Mouse (Mus musculus) lung, embryonic 15.5 days (tissue): Measurements from ENCODE around the gene Trpm8. TPM values are rescaled to one million over a fixed set of nuclear protein-coding genes. Genes with fewer than 3 reads are reported as not detected.

Experiments
- ATAC-seq: fragments of 200-750 bp; cut with Nextera tagmentation; 2 replicates; pipeline ENCODE4 v1.8.0; 2017; ENCODE audit warnings: moderate number of reproducible peaks, borderline replicate concordance; ENCODE audit not compliant: low FRiP score, low TSS enrichment; ENCODE audit errors: extremely low read depth
- H3K27ac ChIP-seq: fragments of 300-500 bp; sonication (generic); 2 replicates; pipeline ENCODE4 v1.5.1; 2015; ENCODE audit warnings: moderate library complexity, mild to moderate bottlenecking, inconsistent platforms
- H3K27me3 ChIP-seq: fragments of 300-500 bp; sonication (generic); 2 replicates; pipeline ENCODE4 v1.6.1; 2015; ENCODE audit warnings: inconsistent platforms
- H3K36me3 ChIP-seq: fragments of 300-500 bp; sonication (generic); 2 replicates; pipeline ENCODE4 v1.6.1; 2015; ENCODE audit warnings: inconsistent platforms
- H3K4me1 ChIP-seq: fragments of 300-500 bp; sonication (generic); 2 replicates; pipeline ENCODE4 v1.6.1; 2015; ENCODE audit warnings: inconsistent platforms
- H3K4me2 ChIP-seq: fragments of 300-500 bp; sonication (generic); 2 replicates; pipeline ENCODE4 v1.6.1; 2015; ENCODE audit warnings: inconsistent platforms, mild to moderate bottlenecking, moderate library complexity
- H3K4me3 ChIP-seq: fragments of 300-500 bp; sonication (generic); 2 replicates; pipeline ENCODE4 v1.5.1; 2015; ENCODE audit warnings: mild to moderate bottlenecking, inconsistent platforms
- H3K9ac ChIP-seq: fragments of 300-500 bp; sonication (generic); 2 replicates; pipeline ENCODE4 v1.6.1; 2015; ENCODE audit warnings: inconsistent platforms
- H3K9me3 ChIP-seq: fragments of 300-500 bp; sonication (generic); 2 replicates; pipeline ENCODE4 v1.6.1; 2016; ENCODE audit warnings: inconsistent platforms
- WGBS: fragments of 180-500 bp; shearing (Covaris S2); methylation state at CpG from one replicate; pipeline ENCODE4 v1.1.7; 2015; 5-methylcytosine and 5-hydroxymethylcytosine counted together
- polyA plus RNA-seq: library from polyadenylated mRNA; unstranded; fragments of >200 nt; fragmentation: Nextera tagmentation; extraction: Ambion mirVana; gene quantifications from 2 replicates; pipeline ENCODE4 v1.2.1, GENCODE M21; 2015

Gene Trpm8
- polyA plus RNA-seq, 1 experiment from 2014 or later = 0.10 TPM

GRCm38 (mm10) chr1:88249596-88249995 lies 27.9 kb upstream of the Trpm8 start:
- ATAC-seq = no peak
- peaks cover 19% of the 10 kb centered on the region for H3K9me3 ChIP-seq
- no peak overlapping the region for H3K4me3 ChIP-seq
- no peaks in the 10 kb centered on the region for H3K27me3 ChIP-seq
- H3K4me2 ChIP-seq = no peak overlapping the region
- H3K4me1 ChIP-seq = no peaks in the 10 kb centered on the region
- no peak overlapping the region for H3K27ac ChIP-seq
- no peaks in the 10 kb centered on the region for H3K36me3 ChIP-seq
- 72% methylated on average over 7 of the region's 7 CpGs for WGBS
- H3K9ac ChIP-seq = no peak overlapping the region

- no peaks in the 10 kb centered on the region for H3K27me3 ChIP-seq
- no peaks in the 10 kb centered on the region for H3K36me3 ChIP-seq
- H3K9ac ChIP-seq = no peak overlapping the region
- WGBS = 78% methylated on average over 5 of the region's 5 CpGs
- no peak for ATAC-seq
- no peaks in the 10 kb centered on the region for H3K4me1 ChIP-seq
- H3K9me3 ChIP-seq = peaks cover 19% of the 10 kb centered on the region
- no peak overlapping the region for H3K4me2 ChIP-seq
- H3K27ac ChIP-seq = no peak overlapping the region
- H3K4me3 ChIP-seq = no peak overlapping the region
Observed at GRCm38 (mm10) chr1:88250023-88250422, 27.4 kb upstream of the Trpm8 start.

DNA sequence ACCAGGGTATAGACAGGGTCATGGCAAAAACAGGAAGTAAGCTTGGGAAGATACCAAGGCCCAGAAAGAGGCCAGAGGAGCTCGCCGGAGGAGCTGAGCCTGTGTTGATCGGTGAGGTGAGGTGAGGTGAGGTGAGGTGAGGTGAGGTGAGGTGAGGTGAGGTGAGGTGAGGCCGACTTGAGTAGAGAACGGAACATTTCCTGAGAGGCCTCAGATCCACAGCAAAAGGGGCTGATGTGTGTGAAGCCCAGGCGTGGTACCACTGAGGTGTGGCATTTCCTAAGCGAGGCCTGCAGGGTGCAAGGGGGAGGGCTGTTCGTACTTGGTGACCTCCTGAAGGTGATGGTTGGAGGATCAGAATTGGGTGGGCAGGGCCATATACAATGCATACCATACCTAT lies 24.4 kb upstream of the Trpm8 start:
- Histone ChIP-seq H3K36me3 (no peaks in the 10 kb centered on the region), H3K27ac (no peak overlapping the region), H3K4me1 (no peaks in the 10 kb centered on the region), H3K4me2 (no peak overlapping the region), H3K27me3 (no peaks in the 10 kb centered on the region), H3K4me3 (no peak overlapping the region), H3K9me3 (peaks cover 19% of the 10 kb centered on the region), H3K9ac (no peak overlapping the region)
- ATAC-seq = no peak
- 72% methylated on average over 8 of the region's 8 CpGs for WGBS

DNA sequence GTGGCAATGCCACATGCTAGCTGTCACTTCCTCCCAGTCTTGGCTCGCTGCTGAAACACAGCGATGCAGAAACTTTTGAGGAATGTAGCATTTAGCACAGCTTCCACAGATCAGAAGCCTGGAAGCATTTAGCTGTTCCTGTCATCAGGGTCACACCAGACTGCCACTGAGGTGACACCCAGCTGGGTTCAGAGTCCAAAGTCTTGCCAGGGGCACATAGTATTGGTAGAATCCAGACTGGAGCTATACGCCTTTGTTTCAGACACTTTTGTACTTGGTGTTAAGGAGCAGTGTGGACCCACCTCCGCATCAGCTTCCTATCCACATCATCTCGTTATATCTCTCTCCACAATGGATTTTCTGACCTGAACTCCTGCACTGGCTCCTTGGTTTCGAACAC lies 23.9 kb upstream of the Trpm8 start:
- no peak overlapping the region for H3K4me3 ChIP-seq
- no peaks in the 10 kb centered on the region for H3K36me3 ChIP-seq
- no peak overlapping the region for H3K9ac ChIP-seq
- H3K27me3 ChIP-seq = no peaks in the 10 kb centered on the region
- no peak overlapping the region for H3K4me2 ChIP-seq
- H3K4me1 ChIP-seq = no peaks in the 10 kb centered on the region
- 69% methylated on average over 6 of the region's 6 CpGs for WGBS
- H3K9me3 ChIP-seq = peaks cover 19% of the 10 kb centered on the region
- no peak overlapping the region for H3K27ac ChIP-seq
- no peak for ATAC-seq

DNA sequence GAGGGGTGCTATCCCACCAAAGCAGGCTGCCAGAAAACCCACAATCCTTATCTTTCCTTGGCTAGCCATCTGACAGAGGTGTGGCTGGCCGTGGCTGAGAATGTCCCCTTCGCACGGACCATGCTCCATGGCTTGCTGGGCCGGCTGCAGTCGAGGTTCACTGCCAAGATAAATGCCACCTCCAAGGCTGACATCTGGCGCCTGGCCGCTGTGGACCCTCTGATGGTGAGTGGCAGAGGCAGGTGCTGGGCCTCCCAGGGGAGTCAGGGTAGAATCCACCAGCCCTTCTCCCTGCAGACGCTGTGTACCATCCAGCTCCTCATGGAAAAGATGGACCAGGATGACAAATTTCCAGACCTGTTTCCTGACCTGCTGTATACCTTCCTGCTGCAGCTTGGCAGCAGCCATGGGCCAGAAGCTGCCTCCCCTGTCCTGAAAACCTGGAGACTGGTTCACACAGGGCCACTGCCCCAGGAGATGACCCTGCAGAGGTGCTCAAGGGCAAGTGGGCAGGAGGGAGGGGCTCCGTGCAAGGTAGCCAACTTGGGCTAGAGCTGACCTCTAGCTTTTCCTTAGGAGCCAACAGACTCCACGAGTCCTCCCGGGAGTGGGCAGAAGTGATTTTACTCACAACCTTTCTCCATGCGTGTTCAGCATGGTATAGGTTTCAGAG lies 22.5 kb upstream of the Trpm8 start:
- ATAC-seq = no peak
- H3K4me2 ChIP-seq = no peak overlapping the region
- H3K9me3 ChIP-seq = peaks cover 8% of the 10 kb centered on the region
- no peaks in the 10 kb centered on the region for H3K27me3 ChIP-seq
- H3K4me3 ChIP-seq = no peak overlapping the region
- H3K27ac ChIP-seq = no peak overlapping the region
- no peak overlapping the region for H3K9ac ChIP-seq
- no peaks in the 10 kb centered on the region for H3K4me1 ChIP-seq
- 83% methylated on average over 12 of the region's 12 CpGs for WGBS
- H3K36me3 ChIP-seq = peaks cover 4% of the 10 kb centered on the region; the same call in 1 of the 2 replicates

DNA sequence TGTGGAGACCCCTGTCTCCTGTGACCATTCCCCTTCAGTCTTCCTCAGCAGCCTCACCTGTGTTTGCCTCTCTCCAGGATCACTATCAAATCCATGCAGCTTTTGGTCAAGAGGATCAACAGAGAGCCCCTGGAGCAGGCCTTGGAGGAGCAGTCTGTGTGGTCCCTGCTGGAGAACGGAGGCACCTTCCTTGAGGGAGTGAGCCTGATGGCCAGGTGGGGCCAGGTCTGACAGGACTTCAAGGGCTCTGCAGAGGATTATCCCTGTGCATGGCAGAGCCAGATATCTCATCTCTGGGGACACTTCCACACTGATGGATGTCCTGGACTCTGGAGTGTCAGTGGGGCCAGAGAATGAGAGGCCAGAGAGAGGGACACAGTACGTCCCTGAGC lies 22.0 kb upstream of the Trpm8 start:
- H3K4me3 ChIP-seq = no peak overlapping the region
- no peak overlapping the region for H3K27ac ChIP-seq
- H3K9ac ChIP-seq = no peak overlapping the region
- H3K9me3 ChIP-seq = peaks cover 4% of the 10 kb centered on the region; the same call in 1 of the 2 replicates
- H3K27me3 ChIP-seq = no peaks in the 10 kb centered on the region
- H3K4me2 ChIP-seq = no peak overlapping the region
- no peak for ATAC-seq
- H3K4me1 ChIP-seq = no peaks in the 10 kb centered on the region
- peaks cover 9% of the 10 kb centered on the region; the same call in 1 of the 2 replicates for H3K36me3 ChIP-seq
- whole genome bisulfite sequencing = 51% methylated on average over 2 of the region's 2 CpGs

- Histone ChIP-seq H3K27me3 (no peaks in the 10 kb centered on the region), H3K36me3 (peaks cover 15% of the 10 kb centered on the region; the same call in 1 of the 2 replicates), H3K4me1 (no peaks in the 10 kb centered on the region), H3K9me3 (no peaks in the 10 kb centered on the region; the same call in 1 of the 2 replicates), H3K9ac (no peak overlapping the region), H3K4me3 (no peak overlapping the region), H3K4me2 (no peak overlapping the region), H3K27ac (no peak overlapping the region)
- ATAC-seq = no peak
- 77% methylated on average over 13 of the region's 13 CpGs for WGBS
Observed at GRCm38 (mm10) chr1:88255989-88256754, 21.3 kb upstream of the Trpm8 start.

DNA sequence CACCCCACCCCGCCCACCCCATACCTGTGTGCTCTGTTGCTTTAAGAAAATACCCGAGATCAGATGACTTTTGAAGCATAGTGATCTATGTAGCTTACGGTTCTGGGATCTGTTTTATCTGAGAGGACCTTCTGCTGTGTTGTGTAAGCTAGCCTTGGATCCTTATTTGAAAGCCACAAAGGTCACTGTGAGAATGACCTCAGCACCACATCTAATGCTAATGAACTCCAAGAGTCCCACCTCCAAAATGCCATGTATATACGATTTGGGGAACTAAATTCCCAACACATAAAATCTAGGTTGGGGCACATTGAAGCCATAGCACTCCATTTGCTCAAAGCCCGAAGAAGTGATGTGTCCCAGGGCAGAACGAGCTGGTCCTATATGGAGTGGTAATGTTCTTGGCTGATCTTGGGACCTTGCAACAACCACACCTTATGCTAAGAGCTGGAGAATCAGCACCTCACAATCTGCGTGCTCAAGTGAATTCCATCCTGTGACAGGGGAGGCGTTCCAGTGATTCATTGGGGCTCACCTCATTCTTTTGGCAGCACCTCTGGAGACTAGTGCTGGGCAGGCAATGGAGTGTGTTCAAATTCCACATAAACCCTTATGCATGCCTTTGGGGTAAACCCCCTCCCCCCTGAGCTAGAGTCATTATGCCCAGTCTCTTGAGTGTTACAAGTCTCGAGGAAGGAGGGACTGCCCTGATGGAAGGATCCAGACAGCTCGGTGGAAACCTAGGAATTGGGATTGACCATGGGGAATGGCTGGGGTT lies 20.4 kb upstream of the Trpm8 start:
- Histone ChIP-seq H3K4me3 (no peak overlapping the region), H3K36me3 (peaks cover 24% of the 10 kb centered on the region), H3K9me3 (no peaks in the 10 kb centered on the region; the same call in 1 of the 2 replicates), H3K9ac (no peak overlapping the region), H3K27me3 (no peaks in the 10 kb centered on the region), H3K4me1 (no peaks in the 10 kb centered on the region), H3K4me2 (no peak overlapping the region), H3K27ac (no peak overlapping the region)
- ATAC-seq = no peak
- WGBS = 71% methylated on average over 10 of the region's 10 CpGs

- H3K4me3 ChIP-seq = no peak overlapping the region
- WGBS = 81% methylated on average over 6 of the region's 6 CpGs
Observed at GRCm38 (mm10) chr1:88257681-88258080, 19.8 kb upstream of the Trpm8 start.

GRCm38 (mm10) chr1:88258361-88258760 lies 19.1 kb upstream of the Trpm8 start:
- Histone ChIP-seq H3K36me3 (peaks cover 37% of the 10 kb centered on the region), H3K9ac (no peak overlapping the region), H3K27me3 (no peaks in the 10 kb centered on the region), H3K27ac (no peak overlapping the region), H3K4me1 (no peaks in the 10 kb centered on the region), H3K4me3 (no peak overlapping the region), H3K4me2 (no peak overlapping the region), H3K9me3 (no peaks in the 10 kb centered on the region; the same call in 1 of the 2 replicates)
- 62% methylated on average over 6 of the region's 6 CpGs for whole genome bisulfite sequencing
- ATAC-seq = no peak

More at GRCm38 (mm10) chr1:88257681-88258080, 19.8 kb upstream of the Trpm8 start:
- Histone ChIP-seq H3K27ac (no peak overlapping the region), H3K9ac (no peak overlapping the region), H3K36me3 (peaks cover 30% of the 10 kb centered on the region), H3K27me3 (no peaks in the 10 kb centered on the region), H3K4me2 (no peak overlapping the region), H3K4me1 (no peaks in the 10 kb centered on the region), H3K9me3 (no peaks in the 10 kb centered on the region; the same call in 1 of the 2 replicates)
- no peak for ATAC-seq

- 58% methylated on average over 8 of the region's 8 CpGs for WGBS
Observed at GRCm38 (mm10) chr1:88258881-88259642, 18.4 kb upstream of the Trpm8 start.

More at GRCm38 (mm10) chr1:88258881-88259642, 18.4 kb upstream of the Trpm8 start:
- no peak overlapping the region for H3K27ac ChIP-seq
- no peak overlapping the region for H3K9ac ChIP-seq
- H3K4me3 ChIP-seq = no peak overlapping the region
- no peaks in the 10 kb centered on the region for H3K4me1 ChIP-seq
- no peaks in the 10 kb centered on the region for H3K27me3 ChIP-seq
- ATAC-seq = peak; percentile 2; the same call in 1 of the 2 replicates
- no peaks in the 10 kb centered on the region; the same call in 1 of the 2 replicates for H3K9me3 ChIP-seq
- no peak overlapping the region for H3K4me2 ChIP-seq
- peaks cover 44% of the 10 kb centered on the region for H3K36me3 ChIP-seq
